In the genomic region with DNA sequence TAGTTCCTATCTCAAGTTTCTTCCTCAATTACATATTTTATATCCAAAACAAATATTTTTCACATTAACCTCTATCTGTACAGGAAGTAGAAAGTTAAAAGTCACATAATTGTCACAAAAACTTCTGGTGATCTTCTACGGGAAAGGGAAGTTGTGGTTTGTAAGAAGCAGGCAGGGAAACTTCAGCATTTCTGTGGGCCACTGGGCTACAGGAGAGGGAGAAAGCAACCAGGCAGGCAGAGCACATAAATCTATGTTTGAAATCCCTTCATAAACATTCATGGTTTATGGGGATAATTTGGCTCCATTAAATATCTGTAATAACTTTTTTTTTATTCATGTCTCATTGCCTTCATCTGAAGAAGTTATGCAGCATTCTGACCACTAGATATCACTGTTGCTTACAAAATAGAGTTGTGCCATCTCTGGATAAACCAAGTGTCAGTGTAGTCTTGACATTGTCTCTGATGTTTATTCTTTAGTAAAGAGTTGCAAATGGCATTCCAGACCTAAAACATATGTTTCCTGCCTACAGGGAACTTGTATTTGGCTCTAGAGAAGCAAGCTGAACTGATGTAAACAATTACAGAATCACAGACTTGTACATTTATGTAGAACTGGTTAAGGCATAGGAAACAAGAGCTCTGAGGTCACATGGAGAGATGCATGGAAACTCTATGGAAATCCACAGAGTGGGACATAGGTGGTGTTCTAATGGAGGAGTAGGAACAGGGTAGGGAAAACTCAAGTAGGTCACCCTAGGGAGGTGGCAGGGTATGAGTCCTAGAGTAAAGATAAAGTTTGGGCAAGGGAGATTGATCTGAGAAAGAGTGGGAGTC, we compare ENCODE assay signal across 11 mouse cellular contexts. TPM values are rescaled to one million over a fixed set of nuclear protein-coding genes. Genes with fewer than 3 reads are reported as not detected.
DNase-seq lines count a peak whose midpoint lies in the region; ATAC-seq and TF ChIP-seq lines count a peak whose summit lies in the region.
"Had no signal": no experiment of that assay in that cellular context is flagged by ENCODE, and none has a peak within 500 bp of the region (broad histone marks: within the 10 kb centered on the region; RNA-seq: fewer than 3 reads in every experiment).

No protein-coding gene starts in this region.

- no peak overlapping the region for H3K9ac ChIP-seq in hindbrain, embryonic 14.5 days
- H3K9ac ChIP-seq in hindbrain, embryonic 13.5 days = no peak overlapping the region
- H3K9ac ChIP-seq in midbrain, postnatal 0 days (replicated peaks; ENCODE audit: low read length, poor library complexity, severe bottlenecking) = no peak overlapping the region
- H3K9ac ChIP-seq in midbrain, embryonic 13.5 days (replicated peaks) = no peak overlapping the region
- H3K9ac ChIP-seq in kidney, postnatal 0 days (ENCODE audit: low read depth, low read length) = no peak overlapping the region
- H3K9ac ChIP-seq in midbrain, embryonic 11.5 days (ENCODE audit: low read length) = no peak overlapping the region
- H3K9ac ChIP-seq: embryonic facial prominence, embryonic 15.5 days; heart, embryonic 15.5 days; liver, embryonic 12.5 days had no signal

- peak; percentile 68 for TF ChIP-seq CTCF in midbrain, postnatal 0 days (IDR thresholded peaks at IDR 0.05)
- TF ChIP-seq CTCF in kidney, postnatal 0 days (IDR thresholded peaks at IDR 0.05; ENCODE audit: low read depth) = peak; percentile 74

- H3K4me1 ChIP-seq in hindbrain, embryonic 14.5 days (replicated peaks; ENCODE audit: control insufficient read depth, insufficient read depth, low read length) = no peaks in the 10 kb centered on the region
- no peaks in the 10 kb centered on the region for H3K4me1 ChIP-seq in hindbrain, embryonic 13.5 days (replicated peaks)
- no peaks in the 10 kb centered on the region for H3K4me1 ChIP-seq in midbrain, postnatal 0 days (ENCODE audit: insufficient read depth, low read length)
- 0 out of 2 replicates have a peak, but pooled peaks cover 2% of the 10 kb centered on the region for H3K4me1 ChIP-seq in midbrain, embryonic 13.5 days (replicated peaks)
- H3K4me1 ChIP-seq in kidney, postnatal 0 days (replicated peaks; ENCODE audit: insufficient read depth, low read length) = no peaks in the 10 kb centered on the region
- no peaks in the 10 kb centered on the region for H3K4me1 ChIP-seq in midbrain, embryonic 11.5 days (ENCODE audit: control insufficient read depth, insufficient read depth, low read length)
- H3K4me1 ChIP-seq: embryonic facial prominence, embryonic 15.5 days; heart, embryonic 15.5 days; liver, embryonic 12.5 days had no signal

- H3K27ac ChIP-seq in hindbrain, embryonic 14.5 days = no peak overlapping the region
- H3K27ac ChIP-seq in hindbrain, embryonic 13.5 days = no peak overlapping the region
- no peak overlapping the region for H3K27ac ChIP-seq in midbrain, postnatal 0 days (ENCODE audit: low read depth, low read length)
- H3K27ac ChIP-seq in midbrain, embryonic 13.5 days = no peak overlapping the region
- H3K27ac ChIP-seq in kidney, postnatal 0 days = no peak overlapping the region
- no peak overlapping the region for H3K27ac ChIP-seq in midbrain, embryonic 11.5 days (ENCODE audit: low read depth, low read length)
- H3K27ac ChIP-seq: embryonic facial prominence, embryonic 15.5 days; heart, embryonic 15.5 days; liver, embryonic 12.5 days had no signal

- DNase-seq in hindbrain, embryonic 14.5 days (ENCODE audit: low spot score) = peak; percentile 57
- peak; percentile 49 for DNase-seq in midbrain, postnatal 0 days (ENCODE audit: low spot score)
- peak; percentile 84 for DNase-seq in kidney, postnatal 0 days (ENCODE audit: low spot score)
- no peak for DNase-seq in spleen, postnatal 10 days (ENCODE audit: low spot score in 2 of 2)
- DNase-seq in ovary, postnatal 10 days (ENCODE audit: low spot score) = no peak
- no peak for DNase-seq in midbrain, embryonic 11.5 days (ENCODE audit: low spot score, missing footprints)

- no peaks in the 10 kb centered on the region for H3K36me3 ChIP-seq in hindbrain, embryonic 14.5 days (replicated peaks; ENCODE audit: control insufficient read depth, insufficient read depth)
- H3K36me3 ChIP-seq in hindbrain, embryonic 13.5 days = no peaks in the 10 kb centered on the region
- H3K36me3 ChIP-seq in midbrain, postnatal 0 days (ENCODE audit: insufficient read depth, low read length) = no peaks in the 10 kb centered on the region
- H3K36me3 ChIP-seq in midbrain, embryonic 13.5 days = no peaks in the 10 kb centered on the region
- H3K36me3 ChIP-seq in kidney, postnatal 0 days (ENCODE audit: insufficient read depth, low read length) = no peaks in the 10 kb centered on the region
- no peaks in the 10 kb centered on the region for H3K36me3 ChIP-seq in midbrain, embryonic 11.5 days (ENCODE audit: control insufficient read depth, insufficient read depth, low read length)
- H3K36me3 ChIP-seq: embryonic facial prominence, embryonic 15.5 days; heart, embryonic 15.5 days; liver, embryonic 12.5 days had no signal

- H3K9me3 ChIP-seq in hindbrain, embryonic 14.5 days (ENCODE audit: control insufficient read depth, low read length) = no peaks in the 10 kb centered on the region
- H3K9me3 ChIP-seq in hindbrain, embryonic 13.5 days = no peaks in the 10 kb centered on the region
- H3K9me3 ChIP-seq in midbrain, postnatal 0 days (ENCODE audit: low read length) = no peaks in the 10 kb centered on the region
- no peaks in the 10 kb centered on the region for H3K9me3 ChIP-seq in midbrain, embryonic 13.5 days
- H3K9me3 ChIP-seq in kidney, postnatal 0 days (replicated peaks; ENCODE audit: low read length) = no peaks in the 10 kb centered on the region
- H3K9me3 ChIP-seq in midbrain, embryonic 11.5 days (ENCODE audit: control insufficient read depth, low read length) = no peaks in the 10 kb centered on the region
- H3K9me3 ChIP-seq: embryonic facial prominence, embryonic 15.5 days; heart, embryonic 15.5 days; liver, embryonic 12.5 days had no signal

- H3K4me3 ChIP-seq in hindbrain, embryonic 14.5 days (replicated peaks; ENCODE audit: low read length) = no peak overlapping the region
- no peak overlapping the region for H3K4me3 ChIP-seq in hindbrain, embryonic 13.5 days
- H3K4me3 ChIP-seq in midbrain, postnatal 0 days (ENCODE audit: low read depth, low read length) = no peak overlapping the region
- H3K4me3 ChIP-seq in midbrain, embryonic 13.5 days (replicated peaks) = no peak overlapping the region
- no peak overlapping the region for H3K4me3 ChIP-seq in kidney, postnatal 0 days (replicated peaks; ENCODE audit: low read depth, low read length)
- no peak overlapping the region for H3K4me3 ChIP-seq in midbrain, embryonic 11.5 days (ENCODE audit: low read depth, low read length)
- H3K4me3 ChIP-seq: embryonic facial prominence, embryonic 15.5 days; heart, embryonic 15.5 days; liver, embryonic 12.5 days had no signal

- H3K4me2 ChIP-seq in hindbrain, embryonic 14.5 days (replicated peaks) = no peak overlapping the region
- H3K4me2 ChIP-seq in hindbrain, embryonic 13.5 days = no peak overlapping the region
- H3K4me2 ChIP-seq in midbrain, postnatal 0 days (ENCODE audit: low read depth, low read length, poor library complexity, severe bottlenecking) = no peak overlapping the region
- no peak overlapping the region for H3K4me2 ChIP-seq in midbrain, embryonic 13.5 days (replicated peaks)
- H3K4me2 ChIP-seq in kidney, postnatal 0 days (ENCODE audit: low read length) = no peak overlapping the region
- H3K4me2 ChIP-seq in midbrain, embryonic 11.5 days = no peak overlapping the region
- H3K4me2 ChIP-seq: embryonic facial prominence, embryonic 15.5 days; heart, embryonic 15.5 days; liver, embryonic 12.5 days had no signal

- WGBS in hindbrain, embryonic 14.5 days = 93% methylated on average over 1 of the region's 1 CpGs
- WGBS in hindbrain, embryonic 13.5 days = 84% methylated on average over 1 of the region's 1 CpGs
- WGBS in midbrain, postnatal 0 days = 86% methylated on average over 1 of the region's 1 CpGs
- WGBS in midbrain, embryonic 13.5 days = 85% methylated on average over 1 of the region's 1 CpGs
- 49% methylated on average over 1 of the region's 1 CpGs for WGBS in kidney, postnatal 0 days
- 83% methylated on average over 1 of the region's 1 CpGs for WGBS in midbrain, embryonic 11.5 days

- no peak for ATAC-seq in hindbrain, embryonic 14.5 days (ENCODE audit: low FRiP score)
- ATAC-seq in hindbrain, embryonic 13.5 days (ENCODE audit: low FRiP score) = no peak
- ATAC-seq in midbrain, postnatal 0 days (ENCODE audit: low FRiP score) = no peak
- ATAC-seq in midbrain, embryonic 13.5 days = no peak
- ATAC-seq in kidney, postnatal 0 days (replicated peaks; ENCODE audit: low FRiP score, low read depth) = no peak
- no peak for ATAC-seq in midbrain, embryonic 11.5 days (ENCODE audit: low FRiP score)
- ATAC-seq: liver, embryonic 12.5 days had no signal

- no peaks in the 10 kb centered on the region for H3K27me3 ChIP-seq in hindbrain, embryonic 14.5 days (ENCODE audit: control insufficient read depth, insufficient read depth, low read length)
- H3K27me3 ChIP-seq in hindbrain, embryonic 13.5 days = no peaks in the 10 kb centered on the region
- no peaks in the 10 kb centered on the region for H3K27me3 ChIP-seq in midbrain, postnatal 0 days (ENCODE audit: insufficient read depth, low read length)
- H3K27me3 ChIP-seq in midbrain, embryonic 13.5 days = no peaks in the 10 kb centered on the region
- H3K27me3 ChIP-seq in kidney, postnatal 0 days (ENCODE audit: insufficient read depth, low read length) = no peaks in the 10 kb centered on the region
- no peaks in the 10 kb centered on the region for H3K27me3 ChIP-seq in midbrain, embryonic 11.5 days (ENCODE audit: control insufficient read depth, insufficient read depth, low read length)
- H3K27me3 ChIP-seq: embryonic facial prominence, embryonic 15.5 days; heart, embryonic 15.5 days; liver, embryonic 12.5 days had no signal

RNA-seq across cellular contexts. Expression of a gene that starts 28.3 kb away (rescaled TPM):
- not detected in 2 replicates for polyA plus RNA-seq in hindbrain, embryonic 14.5 days (2014; fragmentation: Nextera tagmentation; extraction: Ambion mirVana)
- not detected in 2 replicates for polyA plus RNA-seq in hindbrain, embryonic 13.5 days (2015; fragmentation: Nextera tagmentation; extraction: Ambion mirVana)
- total RNA-seq in midbrain, postnatal 0 days (2014; rRNA removed) = not detected in 2 replicates
- polyA plus RNA-seq in midbrain, postnatal 0 days (2015; fragmentation: Nextera tagmentation; extraction: Ambion mirVana) = not detected in 2 replicates
- polyA plus RNA-seq in midbrain, embryonic 13.5 days (2015; fragmentation: Nextera tagmentation; extraction: Ambion mirVana) = not detected in 2 replicates
- polyA plus RNA-seq in kidney, postnatal 0 days (2015; fragmentation: Nextera tagmentation; extraction: Ambion mirVana) = not detected in 2 replicates
- polyA plus RNA-seq in midbrain, embryonic 11.5 days (2014; fragmentation: Nextera tagmentation; extraction: Ambion mirVana) = not detected in 2 replicates
- polyA plus RNA-seq: heart, embryonic 15.5 days; liver, embryonic 12.5 days had no signal

Comparison
In these comparisons a context has a peak if more than half of its experiments do, and no peak if none do; other contexts are left out.
1. DNase-seq: peak in hindbrain, embryonic 14.5 days (single experiment), midbrain, postnatal 0 days (single experiment) and kidney, postnatal 0 days (single experiment); none in spleen, postnatal 10 days (0 of 2), ovary, postnatal 10 days (single experiment) and midbrain, embryonic 11.5 days (single experiment).